Mouse (Mus musculus): Measurements from ENCODE around the gene Ranbp9.
A peak's percentile ranks its signal among the peaks of the same experiment; 100 is the strongest.

Gene Ranbp9

DNA sequence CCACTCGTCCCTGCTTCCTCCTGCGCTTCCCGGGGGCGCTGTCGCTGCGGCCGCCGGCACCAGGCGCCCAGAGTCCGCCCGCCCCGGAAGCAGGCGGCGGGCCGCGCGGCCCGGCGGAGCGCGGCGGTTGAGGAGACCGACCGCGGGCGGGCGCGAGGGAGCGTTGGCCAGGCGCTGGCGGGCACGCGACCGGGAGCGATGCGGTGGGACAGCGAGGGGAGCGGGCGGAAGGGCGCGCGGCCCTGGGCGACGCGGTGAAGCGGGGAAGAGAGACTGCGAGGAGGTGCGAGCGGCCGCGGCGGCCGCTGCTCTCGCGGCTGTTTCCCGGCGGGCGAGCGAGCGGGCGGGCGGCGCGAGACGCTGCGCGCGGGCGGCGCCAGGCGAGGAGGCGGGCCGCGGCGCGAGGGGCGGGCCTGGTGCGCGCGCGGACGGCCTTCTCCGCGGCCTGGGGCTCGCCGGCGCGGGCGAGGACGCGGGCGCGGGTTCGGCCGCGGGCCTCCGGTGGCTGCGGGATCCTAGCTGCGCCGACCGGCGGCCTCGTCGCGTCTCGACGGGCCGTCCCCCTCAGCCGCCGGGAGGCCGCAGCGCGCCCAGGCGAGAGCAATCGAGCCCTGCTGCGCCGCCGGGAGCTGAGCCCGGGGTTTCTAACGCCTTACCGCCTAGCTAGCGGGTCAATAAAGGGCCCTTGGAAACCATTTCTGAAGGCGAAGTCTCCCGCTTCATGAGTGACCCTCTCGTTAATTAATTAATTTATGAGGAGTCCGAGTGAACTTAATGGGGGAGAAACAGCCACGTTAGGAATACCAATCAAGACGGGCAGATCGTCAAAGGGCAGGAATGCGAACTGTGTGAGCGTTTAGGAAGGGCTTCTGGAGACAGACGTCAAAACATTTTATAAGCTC, at the start of gene Ranbp9:
Gene Ranbp9 (minus strand): TSS at position 326 of the 902 bp plus-strand sequence.
- peak; percentile 52 for DNase-seq (ENCODE audit: low spot score)

DNA sequence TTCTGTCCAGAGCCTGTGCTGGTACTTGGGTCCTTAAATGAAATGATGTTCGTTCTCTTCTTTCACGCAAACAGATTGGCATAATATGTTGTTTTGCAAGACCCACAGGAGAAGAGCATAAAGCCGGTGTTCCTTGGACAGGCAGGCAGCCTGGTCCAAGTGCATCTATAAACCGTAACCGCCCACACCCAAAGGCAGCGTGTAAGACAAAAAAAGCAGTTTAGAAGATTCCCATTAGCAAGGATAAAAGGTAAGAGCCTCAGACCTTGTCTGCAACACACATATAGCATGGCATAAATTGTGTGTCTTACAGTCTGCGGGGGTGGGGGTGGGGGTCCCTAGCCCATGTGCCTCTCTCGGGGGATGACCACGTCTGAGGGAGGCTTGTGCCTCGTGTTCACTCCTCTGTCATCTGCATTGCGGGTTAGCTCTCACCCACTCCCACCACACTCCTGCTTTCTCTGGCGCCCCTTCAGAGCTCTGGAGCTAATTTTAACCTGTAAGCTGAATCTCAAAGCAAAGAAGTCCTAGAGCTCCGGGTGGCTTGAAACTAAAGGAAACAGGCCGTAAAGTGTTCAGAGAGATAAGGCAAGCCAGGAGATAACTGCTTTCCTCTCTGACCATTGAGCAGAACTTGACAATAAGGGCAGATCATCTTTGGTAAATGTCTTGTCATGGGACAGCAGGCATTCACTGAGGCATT, 49.2 kb upstream of the Ranbp9 start:
- no peak for DNase-seq (ENCODE audit: low spot score)

DNA sequence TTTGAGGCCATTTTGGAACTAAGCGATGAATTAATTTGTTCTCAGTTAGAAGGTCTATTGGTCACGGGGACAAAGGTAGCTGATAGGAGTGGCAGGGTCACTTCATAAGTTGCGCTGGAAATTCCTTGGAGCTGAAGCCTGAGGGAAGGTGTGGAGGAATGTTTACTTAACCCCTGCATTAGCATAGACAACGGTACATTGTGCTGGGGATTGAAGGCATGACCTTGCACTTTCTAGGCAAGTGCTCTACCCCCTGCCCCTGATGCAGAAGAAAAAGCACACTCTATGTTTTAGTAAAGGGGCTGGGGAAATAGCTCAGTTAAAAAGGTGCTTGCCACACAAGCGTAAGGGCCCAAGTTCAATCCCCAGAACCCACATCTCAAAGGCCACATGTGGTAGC, 45.2 kb upstream of the Ranbp9 start:
- DNase-seq (ENCODE audit: low spot score) = no peak

DNA sequence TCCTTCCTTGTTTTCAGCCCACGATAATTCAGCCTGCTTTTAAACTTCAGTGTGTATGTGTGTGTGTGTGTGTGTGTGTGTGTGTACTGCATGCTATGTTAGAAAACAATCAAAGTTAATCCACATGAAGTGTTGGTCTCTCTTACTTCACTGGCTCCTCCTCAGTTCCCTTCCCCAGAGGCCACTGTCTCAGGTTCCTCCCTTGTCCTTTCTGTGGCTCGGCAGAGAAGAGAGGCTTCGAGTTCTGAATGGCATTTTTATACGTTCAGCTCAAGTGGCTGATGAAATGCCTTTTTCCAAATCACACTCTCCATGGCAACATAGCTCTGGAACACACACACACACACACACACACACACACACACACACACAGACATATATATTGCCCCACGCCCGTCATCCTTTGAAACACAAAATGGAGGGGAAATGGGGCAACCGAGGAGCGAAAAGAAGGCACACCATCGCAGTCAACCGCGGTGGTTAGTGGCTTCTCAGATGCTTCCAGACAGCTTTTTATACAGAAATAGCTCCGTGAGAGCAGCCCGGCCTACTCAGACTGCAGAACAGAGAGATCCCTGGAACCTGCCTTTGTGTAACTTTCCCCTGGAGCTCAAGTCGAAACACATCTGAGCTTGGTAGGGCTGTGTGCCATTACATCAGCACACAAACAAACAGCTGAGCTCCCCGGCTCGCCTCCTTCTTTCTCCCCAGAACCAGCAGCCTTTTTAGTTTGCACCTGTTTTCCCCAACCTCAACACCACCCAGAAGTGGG, 44.5 kb upstream of the Ranbp9 start:
- no peak for DNase-seq (ENCODE audit: low spot score)

DNA sequence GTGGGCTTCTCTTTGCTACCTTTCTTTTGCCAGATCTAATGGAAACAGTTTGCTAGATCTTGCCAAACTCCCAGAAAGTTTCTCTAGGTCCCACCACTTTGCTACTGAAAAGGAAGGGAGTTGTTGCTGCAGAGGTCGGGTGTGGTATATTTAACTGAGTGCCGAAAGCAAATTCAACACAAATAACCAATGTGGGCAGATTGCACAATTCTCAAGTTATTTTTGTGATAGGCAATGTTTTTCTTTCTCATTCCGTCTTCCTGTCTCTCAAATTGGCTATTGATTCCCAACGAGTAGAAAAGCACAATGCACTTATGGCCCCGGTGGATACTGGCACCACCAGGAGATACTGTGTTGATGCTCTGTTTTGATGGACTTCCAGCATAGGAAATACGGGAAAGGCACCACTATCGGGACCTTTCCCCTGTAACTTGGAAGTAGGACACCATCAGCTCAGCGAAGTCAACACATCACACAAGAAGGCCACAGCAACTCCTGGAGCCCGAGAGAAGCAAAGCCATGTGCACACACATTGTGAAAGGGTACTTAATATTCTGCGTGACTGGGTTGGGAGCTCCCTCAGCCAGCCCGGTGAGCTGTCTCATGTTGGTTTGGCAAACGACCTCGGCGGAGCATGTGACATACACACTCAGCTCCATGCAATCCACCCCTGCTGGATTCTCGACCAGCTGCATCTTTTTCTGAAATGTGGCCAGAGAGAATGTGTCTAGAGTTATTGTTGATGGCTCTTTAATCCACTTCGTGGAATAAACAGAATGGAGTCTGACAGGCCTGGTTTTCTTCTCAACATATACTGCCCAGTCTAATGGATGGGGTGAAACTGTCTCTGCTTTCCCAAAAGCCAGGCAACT, 43.6 kb upstream of the Ranbp9 start:
- peak; percentile 54 for DNase-seq (ENCODE audit: low spot score)

DNA sequence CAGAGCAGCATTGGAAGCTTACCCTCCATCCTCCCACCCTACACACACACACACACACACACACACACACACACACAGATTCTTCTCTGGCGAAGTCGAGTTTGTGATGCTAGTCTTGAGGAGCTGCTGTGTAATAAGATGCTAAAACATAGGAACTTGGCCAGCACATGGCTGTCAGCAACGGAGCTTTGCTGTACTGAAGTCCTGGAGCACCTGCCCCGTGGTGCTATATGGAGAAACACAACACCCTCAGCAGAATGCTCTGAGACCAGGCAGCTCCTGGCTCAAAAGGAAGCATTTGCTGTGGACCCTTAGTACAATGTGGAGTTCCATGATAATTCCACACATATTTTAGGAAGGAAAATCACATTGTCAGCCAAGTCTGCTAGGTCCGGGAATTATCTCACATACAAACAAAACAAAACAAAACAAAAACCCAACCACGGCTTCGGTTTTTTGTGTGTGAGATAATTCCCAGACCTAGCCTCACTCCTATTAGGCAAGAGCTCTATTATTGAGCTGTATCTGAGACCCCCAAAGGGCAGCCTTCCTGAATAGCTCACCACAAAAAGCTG, 42.9 kb upstream of the Ranbp9 start:
- no peak for DNase-seq (ENCODE audit: low spot score)

DNA sequence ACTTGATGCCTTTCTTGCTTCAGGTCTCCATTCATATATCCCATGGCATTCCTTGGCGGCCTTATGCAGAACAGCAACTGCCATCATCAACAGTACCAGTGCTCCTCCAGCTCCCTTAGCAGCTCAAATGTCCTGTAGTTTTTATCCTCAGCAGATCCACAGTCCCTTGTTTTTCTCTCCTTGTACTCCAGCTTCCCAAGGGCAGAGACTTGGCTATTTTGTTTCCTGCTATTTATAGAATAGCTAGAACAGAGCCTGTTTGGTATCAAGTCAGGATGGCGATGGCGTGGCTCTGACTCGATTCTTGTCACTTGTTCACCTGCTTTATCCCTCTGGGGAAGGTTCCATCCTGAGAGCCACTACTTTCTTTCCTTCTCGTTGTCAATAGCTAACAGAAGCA, 40.9 kb upstream of the Ranbp9 start:
- no peak for DNase-seq (ENCODE audit: low spot score)

DNA sequence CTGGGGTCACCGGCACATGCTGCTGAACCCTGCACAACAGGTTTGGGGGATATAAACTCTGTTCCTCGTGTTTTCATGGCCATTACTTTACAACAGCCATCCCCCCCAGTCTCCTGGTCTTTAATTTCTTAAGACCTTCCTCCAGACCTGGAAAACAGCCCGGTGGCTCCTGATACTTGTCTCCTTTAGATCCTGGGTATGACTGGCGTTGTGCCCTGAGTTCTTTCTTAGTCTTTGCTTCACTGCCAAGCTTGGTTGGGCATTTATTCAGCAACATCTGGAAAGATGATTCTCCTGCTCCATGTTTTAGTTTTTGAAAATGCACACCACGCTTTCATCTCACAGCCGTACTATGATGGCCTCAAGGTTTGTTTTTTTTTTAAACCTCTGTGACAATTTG, 38.2 kb upstream of the Ranbp9 start:
- no peak for DNase-seq (ENCODE audit: low spot score)

DNA sequence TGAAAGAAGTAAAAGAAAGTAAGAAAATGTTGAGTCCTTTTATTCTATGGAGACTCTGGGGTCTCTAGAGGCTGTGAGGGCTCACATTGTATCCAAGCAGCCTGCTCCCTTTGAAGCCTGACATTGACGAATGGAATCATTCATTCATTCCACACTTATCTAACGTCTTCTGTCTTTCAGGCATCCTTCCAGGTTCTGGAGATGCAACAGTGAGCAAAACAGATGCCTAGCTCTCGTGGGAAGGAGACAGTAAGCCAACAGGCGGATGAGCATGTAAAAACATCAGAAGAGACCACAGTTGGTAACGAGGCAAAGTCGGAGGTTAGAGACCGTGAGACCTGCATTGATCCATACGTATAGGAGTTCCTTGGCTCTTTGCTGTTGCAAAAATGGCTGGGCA, 36.3 kb upstream of the Ranbp9 start:
- no peak for DNase-seq (ENCODE audit: low spot score)

DNA sequence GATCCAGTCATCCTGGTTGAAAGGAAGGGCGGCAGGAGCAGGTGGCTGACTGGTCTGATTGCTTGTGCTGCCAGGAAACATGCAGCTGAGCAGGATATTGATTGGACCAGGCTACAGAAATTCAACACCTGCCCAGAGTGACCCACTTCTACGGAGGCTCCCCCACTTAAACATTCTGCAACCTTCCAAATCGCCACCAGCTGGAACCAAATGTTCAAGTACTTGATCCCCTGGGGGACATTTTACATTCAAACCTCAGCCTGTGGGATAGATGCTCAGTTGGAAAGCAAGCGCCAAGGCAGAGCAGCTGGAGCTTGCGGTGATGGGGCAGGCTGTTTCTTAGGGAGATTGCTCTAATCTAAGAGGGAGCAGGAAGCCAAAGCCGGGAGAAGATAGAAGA, 35.8 kb upstream of the Ranbp9 start:
- DNase-seq (ENCODE audit: low spot score) = no peak

DNA sequence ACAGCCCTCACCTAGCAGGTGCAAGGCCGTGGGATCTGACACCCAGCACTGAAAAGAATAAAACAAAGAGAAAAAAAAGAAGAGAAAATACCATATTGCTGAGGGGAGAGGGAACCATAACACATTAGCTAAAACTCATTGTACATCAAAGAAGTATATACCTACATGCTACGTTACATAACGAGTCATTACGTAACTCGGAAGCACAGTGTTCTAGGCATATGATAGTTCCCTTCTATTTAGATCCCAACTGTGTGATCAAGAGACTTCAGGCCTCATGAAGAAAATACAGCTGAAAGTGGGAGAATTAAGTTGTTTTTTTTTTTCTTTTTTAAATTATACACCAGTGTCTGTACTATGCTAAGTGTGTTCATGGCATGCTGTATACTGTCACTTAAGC, 35.0 kb upstream of the Ranbp9 start:
- DNase-seq (ENCODE audit: low spot score) = no peak

DNA sequence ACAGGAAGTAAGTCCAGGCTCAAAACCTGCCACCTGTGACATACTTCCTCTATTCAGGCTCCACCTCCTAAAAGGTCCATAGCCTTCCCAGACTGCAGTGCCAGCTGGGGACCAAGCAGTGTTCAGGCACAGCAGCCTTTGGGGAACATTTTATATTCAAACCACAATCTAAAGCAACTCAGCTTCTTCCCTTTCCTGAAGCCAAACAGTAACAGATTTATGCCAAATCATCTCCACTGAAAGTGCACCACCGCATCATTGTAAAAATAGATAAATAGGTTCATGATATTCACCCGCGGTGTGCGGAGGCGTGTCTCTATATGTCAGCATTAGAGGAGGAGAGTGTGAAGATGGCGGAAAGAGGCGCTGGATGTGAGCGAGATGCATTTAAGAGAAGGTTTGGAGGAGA, 33.9 kb upstream of the Ranbp9 start:
- DNase-seq (ENCODE audit: low spot score) = no peak

DNA sequence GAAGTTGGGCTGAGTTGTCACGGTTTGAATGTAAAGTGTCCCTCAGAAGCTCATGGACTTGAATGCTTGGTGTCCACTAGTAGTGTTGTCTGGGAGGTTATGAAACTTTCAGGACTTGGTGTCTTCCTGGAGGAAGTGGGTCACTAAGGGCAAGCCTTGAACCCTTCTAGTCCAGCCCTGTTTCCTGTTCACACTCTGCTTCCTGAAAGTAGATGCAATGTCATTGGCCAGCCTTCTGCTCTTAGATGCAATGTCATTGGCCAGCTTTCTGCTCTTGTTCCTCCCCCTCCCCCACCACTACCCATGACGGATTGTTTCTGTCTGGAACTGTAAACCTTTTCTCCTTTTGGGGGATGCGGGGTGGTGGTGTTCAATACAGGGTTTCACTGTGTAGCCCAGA, 31.7 kb upstream of the Ranbp9 start:
- no peak for DNase-seq (ENCODE audit: low spot score)

DNA sequence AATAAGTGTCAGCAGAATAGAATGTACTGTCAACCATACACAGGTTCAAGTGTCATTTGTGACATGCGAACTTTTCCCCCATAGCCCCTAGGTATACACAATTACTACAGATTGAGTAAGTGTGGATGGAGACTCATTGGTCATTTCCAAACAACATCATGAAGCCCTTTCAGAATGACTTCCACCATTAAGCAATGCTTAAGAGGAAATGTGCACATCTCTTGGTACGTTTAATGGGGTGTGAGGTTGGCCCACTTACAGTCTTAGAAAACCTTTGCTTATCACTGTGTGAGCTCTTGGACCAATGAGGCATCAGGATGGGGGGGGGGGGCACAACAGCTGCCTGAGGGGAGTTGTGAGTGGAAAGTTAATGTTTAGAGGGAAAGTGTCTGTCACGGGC, 24.7 kb upstream of the Ranbp9 start:
- no peak for DNase-seq (ENCODE audit: low spot score)

DNA sequence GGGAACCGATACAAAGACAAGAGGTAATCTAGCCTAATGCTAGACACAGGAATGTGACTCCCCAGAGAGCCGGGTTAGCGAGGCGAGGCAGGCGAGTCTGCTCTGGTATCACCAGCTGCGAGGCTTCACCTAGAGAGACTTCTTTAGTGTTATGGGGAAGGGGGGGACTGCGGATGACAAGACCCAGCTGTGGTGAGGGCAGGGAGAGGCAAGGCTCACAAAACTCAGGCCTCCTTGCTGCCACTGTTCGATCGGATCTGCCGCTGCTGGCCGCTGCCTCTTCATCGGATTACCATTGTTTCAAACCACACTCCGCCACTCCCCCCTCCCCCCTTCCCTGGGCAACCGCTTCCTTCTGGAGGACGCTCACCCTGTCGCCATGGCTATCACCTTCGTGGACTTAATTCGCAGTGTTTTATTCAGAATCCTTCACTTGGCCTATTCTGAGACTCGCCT, 22.3 kb upstream of the Ranbp9 start:
- DNase-seq (ENCODE audit: low spot score) = no peak

DNA sequence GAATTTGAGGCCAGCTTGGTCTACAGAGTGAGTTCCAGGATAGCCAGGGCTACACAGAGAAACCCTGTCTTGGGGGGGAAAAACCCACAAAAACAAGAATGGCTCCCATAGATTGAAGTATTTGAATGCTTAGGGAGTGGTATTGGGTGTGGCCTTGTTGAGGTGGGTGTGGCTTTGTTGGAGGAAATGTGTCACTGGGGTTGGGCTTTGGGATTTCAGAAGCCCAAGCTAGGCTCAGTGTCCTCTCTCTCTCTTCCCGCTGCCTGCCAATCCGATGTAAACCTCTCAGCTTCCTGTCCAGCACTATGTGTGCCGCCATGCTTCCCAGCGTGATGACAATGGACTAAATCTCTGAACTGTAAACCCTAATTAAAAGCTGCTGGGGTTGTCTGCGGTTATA, 20.5 kb upstream of the Ranbp9 start:
- DNase-seq (ENCODE audit: low spot score) = no peak

DNA sequence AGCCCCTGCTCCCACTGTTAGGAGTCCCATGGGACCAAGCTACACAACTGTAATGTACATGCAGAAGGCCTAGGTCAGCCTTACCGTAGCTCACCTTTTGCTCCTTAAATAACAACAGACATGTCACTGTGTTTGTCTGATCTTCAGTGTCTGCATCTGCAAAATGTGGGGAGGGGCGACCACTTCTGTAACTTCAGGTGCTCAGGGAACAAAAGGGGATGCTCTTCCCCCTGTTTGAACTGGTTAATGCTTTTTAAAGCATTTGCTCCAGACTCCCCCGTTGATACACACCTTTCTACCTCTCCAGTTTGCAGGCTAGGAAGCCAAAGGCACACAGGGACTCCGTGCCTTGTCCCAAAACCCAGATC, 19.4 kb upstream of the Ranbp9 start:
- DNase-seq (ENCODE audit: low spot score) = no peak

DNA sequence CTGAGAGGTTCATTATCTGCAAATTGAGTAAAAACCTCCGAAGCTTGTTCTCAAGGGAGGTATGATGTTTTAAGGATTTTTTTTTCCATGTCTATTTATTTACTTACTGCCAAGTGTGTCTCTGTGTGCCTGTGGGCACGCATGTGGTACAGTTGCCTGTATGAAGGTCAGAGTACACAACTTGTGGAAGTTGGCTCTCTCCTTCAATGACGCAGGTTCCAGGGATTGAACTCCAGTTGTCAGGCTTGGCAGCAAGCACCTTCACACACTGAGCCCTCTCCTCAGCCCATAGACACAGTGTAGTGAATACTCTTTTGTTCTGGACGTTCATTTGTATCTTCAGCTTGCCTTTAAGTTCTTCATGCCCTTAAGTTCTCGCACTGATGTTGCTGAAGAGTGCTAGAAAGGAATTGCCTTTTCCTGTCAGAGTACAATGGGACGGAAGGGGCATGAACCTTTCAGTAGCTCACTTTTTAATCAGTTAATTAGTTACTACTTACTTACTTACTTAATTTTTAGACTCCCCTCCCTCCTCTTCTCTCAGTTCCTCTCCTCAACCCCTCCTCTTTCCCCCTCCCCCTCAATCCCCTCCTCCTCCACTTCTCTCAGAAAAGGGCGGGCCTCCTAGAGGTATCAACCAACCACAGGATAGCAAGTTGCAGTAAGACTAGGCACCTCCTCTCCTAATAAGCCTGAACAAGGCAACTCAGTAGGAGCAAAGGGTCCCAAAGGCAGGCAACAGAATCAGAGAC, 18.8 kb upstream of the Ranbp9 start:
- no peak for DNase-seq (ENCODE audit: low spot score)

DNA sequence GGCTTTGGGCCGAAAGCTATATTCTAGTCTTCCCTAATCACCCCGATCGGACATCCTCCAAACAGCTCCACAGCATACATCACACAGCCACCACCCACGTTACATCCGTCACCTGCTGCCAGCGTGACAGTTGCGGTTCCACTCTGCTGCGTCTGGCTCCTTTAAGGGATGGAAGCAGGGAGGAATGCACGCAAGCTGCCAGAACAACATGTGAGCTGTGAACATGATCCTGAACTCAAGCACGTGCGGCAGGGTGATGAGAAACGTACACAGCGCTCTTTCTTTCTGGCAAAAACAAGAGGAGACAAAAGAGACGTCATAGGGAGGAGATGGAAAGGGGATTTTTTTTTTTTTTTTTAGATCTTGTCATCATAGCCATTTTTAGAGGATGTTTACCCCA, 17.8 kb upstream of the Ranbp9 start:
- DNase-seq (ENCODE audit: low spot score) = no peak

DNA sequence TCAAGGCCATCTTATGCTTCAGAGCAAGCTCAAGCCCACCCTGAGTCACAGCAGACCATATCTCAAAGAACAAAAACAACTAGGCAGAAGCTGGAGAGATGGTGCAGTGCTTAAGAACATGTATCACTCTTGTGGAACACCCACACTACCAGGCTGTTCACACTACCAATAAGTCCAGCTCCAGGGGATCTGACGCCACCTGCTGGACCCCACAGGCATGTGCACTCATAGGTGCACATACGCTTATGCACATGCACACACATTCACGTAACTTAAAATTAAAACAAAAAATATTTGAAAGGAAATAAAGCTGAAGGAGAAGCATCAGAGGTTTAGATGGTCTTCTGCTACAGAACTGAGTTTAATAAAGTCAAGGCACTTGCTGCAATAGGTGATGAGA, 16.7 kb upstream of the Ranbp9 start:
- no peak for DNase-seq (ENCODE audit: low spot score)

DNA sequence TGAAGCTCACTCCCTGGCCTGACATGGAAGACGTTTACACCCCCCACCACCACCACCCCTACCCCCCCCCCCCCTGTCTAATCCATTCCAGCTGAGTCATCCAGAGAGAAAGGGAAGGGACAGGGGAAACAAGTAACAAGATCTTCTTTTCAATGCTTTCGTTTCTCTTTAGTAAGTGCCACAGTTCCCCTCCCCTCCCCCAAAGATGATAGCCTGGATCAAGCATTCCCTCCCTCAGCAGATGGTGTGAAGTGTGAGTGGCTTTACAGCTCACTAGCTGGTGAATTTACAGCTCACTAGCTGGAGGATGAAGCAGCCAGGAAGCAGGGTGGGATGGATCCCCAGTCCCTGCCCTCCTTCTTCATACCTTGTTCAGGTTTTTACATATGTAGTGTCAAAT, 15.6 kb upstream of the Ranbp9 start:
- no peak for DNase-seq (ENCODE audit: low spot score)
